Mouse (Mus musculus) limb, embryonic 11.5 days (tissue): ENCODE measurements around the gene Sytl3. TPM values are rescaled to one million over a fixed set of nuclear protein-coding genes. Genes with fewer than 3 reads are reported as not detected.
"Not testable (repeated sequence)": the region's sequence is repeated elsewhere in the genome, so short reads cannot be mapped to it uniquely, and the experiment has no call there.

Experiments used
- ATAC-seq: fragments of 200-750 bp; cut with Nextera tagmentation; 2 replicates; pipeline ENCODE4 v1.8.0; 2017; ENCODE audit warnings: low read depth; ENCODE audit not compliant: insufficient number of reproducible peaks, low FRiP score, low TSS enrichment
- DNase-seq: peaks from one replicate; pipeline ENCODE4 v3.0.0-alpha.2; 2015; ENCODE audit warnings: low spot score
- H3K27ac ChIP-seq: fragments of 300-500 bp; sonication (generic); replicated peaks from 2 replicates; pipeline ENCODE4 v1.5.1; 2014; ENCODE audit warnings: low read depth, mild to moderate bottlenecking, low read length
- H3K27me3 ChIP-seq: fragments of 300-500 bp; sonication (generic); 2 replicates; pipeline ENCODE4 v1.6.1; 2014; ENCODE audit warnings: mild to moderate bottlenecking, low read length, mixed read lengths; ENCODE audit not compliant: control insufficient read depth, insufficient read depth
- H3K36me3 ChIP-seq: fragments of 300-500 bp; sonication (generic); 2 replicates; pipeline ENCODE4 v1.6.1; 2014; ENCODE audit warnings: mild to moderate bottlenecking, low read length, moderate library complexity, mixed read lengths; ENCODE audit not compliant: control insufficient read depth, insufficient read depth
- H3K4me1 ChIP-seq: fragments of 300-500 bp; sonication (generic); 2 replicates; pipeline ENCODE4 v1.6.1; 2014; ENCODE audit warnings: low read length, mixed read lengths; ENCODE audit not compliant: control insufficient read depth, insufficient read depth
- H3K4me2 ChIP-seq: fragments of 300-500 bp; sonication (generic); 2 replicates; pipeline ENCODE4 v1.6.1; 2014; ENCODE audit warnings: low read depth, mild to moderate bottlenecking, moderate library complexity; ENCODE audit not compliant: severe bottlenecking
- H3K4me3 ChIP-seq: fragments of 300-500 bp; sonication (generic); 2 replicates; pipeline ENCODE4 v1.5.1; 2014; ENCODE audit warnings: low read depth, low read length
- H3K9ac ChIP-seq: fragments of 300-500 bp; sonication (generic); 2 replicates; pipeline ENCODE4 v1.6.1; 2014; ENCODE audit warnings: mild to moderate bottlenecking, low read length
- H3K9me3 ChIP-seq: fragments of 300-500 bp; sonication (generic); 2 replicates; pipeline ENCODE4 v1.6.1; 2016; ENCODE audit warnings: low read length; ENCODE audit not compliant: control insufficient read depth
- WGBS: fragments of 180-500 bp; shearing (Covaris S2); extraction: QIAGEN DNeasy Blood & Tissue Kit; methylation state at CpG from one replicate; pipeline ENCODE4 v1.1.7; 2014; 5-methylcytosine and 5-hydroxymethylcytosine counted together
- polyA plus RNA-seq: library from polyadenylated mRNA; unstranded; fragments of >200 nt; fragmentation: Nextera tagmentation; extraction: Ambion mirVana; gene quantifications from 2 replicates; pipeline ENCODE4 v1.2.1, GENCODE M21; 2014

Gene Sytl3
- polyA plus RNA-seq, 1 experiment from 2014 or later: not detected

DNA sequence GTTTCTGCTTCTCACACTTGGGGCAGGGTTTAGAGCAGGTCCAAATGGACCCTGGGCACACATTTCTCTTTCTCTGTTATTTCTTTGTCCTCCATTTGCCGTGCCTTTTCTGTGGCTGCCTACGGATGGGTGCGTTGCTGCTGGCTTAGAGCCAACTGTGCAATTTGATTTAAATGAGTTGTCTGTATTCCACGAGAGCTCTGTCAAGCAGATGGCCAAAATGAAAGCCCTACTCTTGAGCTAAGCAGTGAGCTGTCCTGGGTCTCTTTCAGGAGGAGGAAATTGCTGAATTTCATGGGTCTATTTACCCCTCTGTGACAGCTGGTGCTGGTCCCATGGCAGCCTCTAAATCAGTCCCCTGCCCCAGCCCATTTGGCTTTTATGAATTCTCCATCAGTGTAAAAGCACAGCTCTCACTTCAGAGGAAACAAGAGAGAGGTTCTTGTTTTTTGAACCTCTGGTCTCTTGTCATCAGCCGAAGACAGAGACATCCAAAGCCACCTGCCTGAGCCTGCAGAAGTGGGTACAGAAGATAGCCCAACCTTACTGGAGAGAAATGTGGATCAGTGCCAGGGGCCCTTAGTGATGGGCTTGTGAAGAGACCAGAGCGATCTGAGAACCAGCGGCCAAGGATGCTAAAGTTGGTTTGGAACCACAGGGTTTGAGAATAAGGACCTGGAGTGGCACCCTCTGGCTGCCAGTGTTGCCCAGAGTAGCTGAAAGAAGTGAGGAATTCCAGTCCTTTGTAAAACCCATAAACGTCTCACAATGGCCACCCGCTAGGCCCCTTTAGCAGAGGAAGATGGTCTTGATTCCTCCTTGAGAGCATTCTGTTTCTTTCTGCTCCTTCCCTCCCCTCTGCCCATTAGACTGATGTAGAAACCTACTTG lies 44.7 kb downstream of the Sytl3 start:
- H3K4me1 ChIP-seq, H3K27me3 ChIP-seq, H3K4me2 ChIP-seq, H3K9me3 ChIP-seq, H3K27ac ChIP-seq, H3K4me3 ChIP-seq, DNase-seq, H3K36me3 ChIP-seq, H3K9ac ChIP-seq: not testable (repeated sequence)
- WGBS: 71% methylated on average over 8 of the region's 9 CpGs
- peak; percentile 45; the same call in 1 of the 2 replicates for ATAC-seq

DNA sequence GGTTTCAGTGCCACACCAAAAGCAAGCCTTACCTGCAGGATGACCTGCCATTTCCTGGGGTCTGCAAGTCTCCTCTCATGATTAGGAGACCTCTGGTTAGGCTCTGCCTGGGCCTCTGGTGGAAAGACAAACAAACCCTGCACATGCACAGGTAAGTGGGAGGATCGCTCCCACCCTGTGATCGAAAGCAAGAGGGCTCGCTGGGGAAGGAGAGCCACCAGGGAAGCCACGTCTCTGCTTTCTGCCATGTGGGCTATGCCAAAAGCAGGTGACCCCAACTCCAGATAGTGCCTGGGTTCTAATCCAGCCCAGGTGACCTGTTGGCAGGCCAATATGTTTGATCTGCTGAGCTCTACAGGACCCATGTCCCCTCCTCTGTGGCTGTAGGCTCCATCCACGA lies 47.6 kb downstream of the Sytl3 start:
- not testable (repeated sequence) for H3K4me1 ChIP-seq, H3K27me3 ChIP-seq, H3K36me3 ChIP-seq, H3K4me3 ChIP-seq, ATAC-seq, DNase-seq, H3K9ac ChIP-seq, H3K9me3 ChIP-seq, H3K4me2 ChIP-seq, H3K27ac ChIP-seq
- WGBS: 94% methylated on average over 5 of the region's 5 CpGs

DNA sequence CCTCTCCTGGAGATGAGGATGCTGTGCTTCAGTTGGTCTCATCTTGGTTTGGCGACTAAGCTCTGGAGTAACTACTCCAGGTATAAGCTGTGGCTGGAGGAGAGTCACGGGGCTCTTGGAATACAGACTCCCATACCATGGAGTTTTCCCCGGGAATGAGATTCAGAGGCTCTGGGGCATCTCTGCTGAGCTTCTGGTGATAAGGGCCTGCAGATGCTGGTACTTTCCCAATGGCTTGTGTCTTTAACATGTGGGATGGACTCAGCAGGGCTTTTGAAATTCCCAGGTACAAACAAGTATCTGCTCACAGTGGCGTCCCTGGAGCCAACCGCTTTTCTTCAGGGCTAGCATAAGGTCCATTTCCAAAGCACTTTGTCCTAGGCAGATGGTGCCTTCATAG lies 48.5 kb downstream of the Sytl3 start:
- H3K9ac ChIP-seq, DNase-seq, H3K4me1 ChIP-seq, ATAC-seq, H3K4me2 ChIP-seq, H3K27ac ChIP-seq, H3K36me3 ChIP-seq, H3K9me3 ChIP-seq, H3K4me3 ChIP-seq, H3K27me3 ChIP-seq: not testable (repeated sequence)
- 86% methylated on average over 5 of the region's 5 CpGs for WGBS

DNA sequence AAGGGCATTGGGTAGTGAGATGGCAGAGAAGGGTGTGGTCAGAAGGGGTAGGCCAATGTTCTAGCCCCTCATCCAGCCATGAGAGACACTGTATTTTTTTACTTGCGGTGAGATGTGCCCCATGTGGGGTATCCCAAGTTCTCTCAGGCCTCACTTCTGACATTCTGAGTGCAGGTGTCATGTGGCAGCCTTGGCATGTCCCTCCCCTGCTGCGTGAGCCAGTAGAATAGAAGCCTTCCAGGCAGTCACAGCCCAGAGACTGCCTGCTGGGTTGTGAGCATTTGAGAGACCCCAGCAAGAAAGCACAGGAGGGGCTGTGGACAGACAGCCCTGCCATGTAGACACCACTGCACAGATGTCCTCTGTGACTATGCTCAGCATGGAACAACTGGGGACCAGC lies 49.3 kb downstream of the Sytl3 start:
- 68% methylated on average over 2 of the region's 2 CpGs for WGBS
- H3K4me1 ChIP-seq: not testable (repeated sequence)

DNA sequence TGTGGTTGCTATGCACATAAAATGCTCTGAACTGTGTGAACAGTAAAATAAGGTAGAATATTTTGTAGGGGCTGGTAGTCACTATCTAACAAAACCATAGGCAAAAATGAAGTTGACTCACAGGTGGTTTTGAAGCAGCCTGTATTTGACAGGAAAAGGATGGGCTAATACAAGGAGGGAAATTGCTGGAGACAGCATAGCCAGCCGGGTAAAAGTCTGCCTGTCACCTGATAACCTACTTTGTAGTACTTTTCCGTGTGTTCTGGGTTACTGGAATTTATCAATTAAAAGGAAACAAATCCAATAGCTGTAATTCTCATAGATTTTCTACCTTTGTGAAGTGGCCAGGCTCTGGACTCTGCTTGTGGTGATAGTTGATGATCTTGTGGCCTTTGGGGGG lies 54.6 kb downstream of the Sytl3 start:
- H3K27me3 ChIP-seq, H3K4me1 ChIP-seq, DNase-seq, H3K9ac ChIP-seq, H3K4me3 ChIP-seq, H3K36me3 ChIP-seq, H3K9me3 ChIP-seq, H3K4me2 ChIP-seq, H3K27ac ChIP-seq, ATAC-seq: not testable (repeated sequence)
- 84% methylated on average over 2 of the region's 2 CpGs for WGBS

More for the DNA sequence above, 49.3 kb downstream of the Sytl3 start:
- H3K4me3 ChIP-seq, H3K4me2 ChIP-seq, H3K27me3 ChIP-seq, ATAC-seq, DNase-seq, H3K9ac ChIP-seq, H3K36me3 ChIP-seq, H3K27ac ChIP-seq, H3K9me3 ChIP-seq: not testable (repeated sequence)

DNA sequence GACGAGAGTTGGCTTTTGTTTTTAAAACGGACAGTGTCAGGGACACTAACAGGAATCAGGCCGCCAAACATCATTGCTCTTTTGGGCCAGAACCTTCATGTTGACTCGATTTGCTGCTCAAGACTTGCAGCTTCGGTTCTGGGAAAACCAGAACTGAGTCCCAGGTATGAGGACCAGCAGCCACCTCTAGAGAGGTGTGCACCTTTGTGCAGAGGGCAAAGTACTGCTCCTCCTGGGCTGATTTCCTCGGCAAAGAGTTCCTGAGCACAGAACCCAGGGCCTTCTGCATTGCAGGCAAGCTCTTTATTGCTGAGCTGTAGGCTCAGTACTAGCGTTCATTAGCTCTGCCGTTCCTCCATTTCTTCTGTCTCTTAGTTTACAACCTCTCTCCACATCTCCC lies 55.1 kb downstream of the Sytl3 start:
- not testable (repeated sequence) for H3K27me3 ChIP-seq, H3K27ac ChIP-seq, H3K9me3 ChIP-seq, H3K4me3 ChIP-seq, ATAC-seq, H3K4me1 ChIP-seq, H3K36me3 ChIP-seq, H3K9ac ChIP-seq, H3K4me2 ChIP-seq, DNase-seq
- WGBS: 81% methylated on average over 7 of the region's 8 CpGs

DNA sequence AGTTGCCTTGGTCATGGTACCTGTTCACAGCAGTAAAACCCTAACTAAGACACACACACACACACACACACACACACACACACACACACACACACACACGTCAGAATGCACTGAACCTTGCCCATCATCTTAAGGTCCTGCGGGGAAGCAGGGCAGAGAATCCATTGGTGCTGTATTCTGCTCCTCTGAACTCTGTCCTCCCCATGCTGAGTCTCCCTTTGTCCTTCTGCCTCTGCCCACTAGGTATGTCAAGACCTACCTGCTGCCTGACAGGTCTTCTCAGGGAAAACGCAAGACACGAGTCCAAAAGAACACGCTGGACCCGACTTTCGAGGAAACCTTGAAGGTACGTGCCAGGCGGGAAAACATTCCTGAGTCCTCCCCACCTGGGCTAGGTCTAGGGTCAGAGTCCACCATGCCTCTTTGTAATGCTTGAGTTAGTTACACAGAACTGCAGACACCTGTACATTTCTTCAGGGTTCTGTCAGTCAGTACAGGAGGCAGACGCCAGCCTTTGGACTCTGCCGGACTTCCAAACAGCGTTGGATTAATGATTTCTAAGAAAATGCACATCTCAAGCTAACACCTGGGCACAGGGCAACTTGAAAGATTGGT lies 69.2 kb downstream of the Sytl3 start:
- H3K9me3 ChIP-seq: no peaks in the 10 kb centered on the region
- H3K9ac ChIP-seq: no peak overlapping the region
- H3K27ac ChIP-seq: no peak overlapping the region
- DNase-seq (no peak), ATAC-seq (no peak)
- no peaks in the 10 kb centered on the region for H3K36me3 ChIP-seq
- H3K4me2 ChIP-seq: no peak overlapping the region
- no peak overlapping the region for H3K4me3 ChIP-seq
- no peaks in the 10 kb centered on the region for H3K27me3 ChIP-seq
- H3K4me1 ChIP-seq: no peaks in the 10 kb centered on the region
- 91% methylated on average over 12 of the region's 12 CpGs for WGBS

DNA sequence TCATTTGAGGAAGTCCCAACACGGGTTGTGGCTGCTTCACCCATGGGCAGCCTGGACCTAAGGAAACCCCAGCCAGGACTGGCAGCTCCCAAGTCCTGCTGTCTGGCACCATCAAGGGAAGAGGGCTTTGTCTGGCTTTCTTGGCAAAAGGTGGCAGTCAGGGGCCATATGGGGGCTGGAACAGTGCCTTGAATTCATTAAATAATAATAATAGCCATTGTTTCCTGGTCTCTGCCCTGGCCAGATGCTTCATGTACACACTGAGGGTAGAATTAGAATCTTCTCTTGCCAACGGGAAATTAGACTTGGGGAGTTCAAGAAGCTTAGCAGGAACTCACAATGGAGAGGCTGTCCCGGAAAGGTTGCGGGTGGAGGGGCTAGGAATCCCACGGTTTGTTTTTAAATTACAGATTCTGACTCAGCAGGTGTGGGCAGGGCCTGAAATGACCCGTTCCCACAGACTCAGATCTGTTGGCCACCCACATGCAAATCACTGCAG lies 70.4 kb downstream of the Sytl3 start:
- WGBS: 34% methylated on average over 6 of the region's 6 CpGs
- Histone ChIP-seq H3K27me3 (no peaks in the 10 kb centered on the region), H3K4me3 (no peak overlapping the region), H3K4me1 (no peaks in the 10 kb centered on the region), H3K9me3 (no peaks in the 10 kb centered on the region), H3K9ac (no peak overlapping the region), H3K36me3 (no peaks in the 10 kb centered on the region), H3K27ac (no peak overlapping the region), H3K4me2 (no peak overlapping the region)
- ATAC-seq (no peak), DNase-seq (no peak)
